Mouse (Mus musculus) c-Kit-positive CD71-positive TER-119-positive erythroid progenitor cells, embryonic 14.5 days (primary cell): Measurements from ENCODE around the gene Gpr85.

Source experiments
- DNase-seq: peaks from one replicate; pipeline ENCODE4 v3.0.0-alpha.2; 2013; ENCODE audit warnings: low spot score

Gene Gpr85

DNA sequence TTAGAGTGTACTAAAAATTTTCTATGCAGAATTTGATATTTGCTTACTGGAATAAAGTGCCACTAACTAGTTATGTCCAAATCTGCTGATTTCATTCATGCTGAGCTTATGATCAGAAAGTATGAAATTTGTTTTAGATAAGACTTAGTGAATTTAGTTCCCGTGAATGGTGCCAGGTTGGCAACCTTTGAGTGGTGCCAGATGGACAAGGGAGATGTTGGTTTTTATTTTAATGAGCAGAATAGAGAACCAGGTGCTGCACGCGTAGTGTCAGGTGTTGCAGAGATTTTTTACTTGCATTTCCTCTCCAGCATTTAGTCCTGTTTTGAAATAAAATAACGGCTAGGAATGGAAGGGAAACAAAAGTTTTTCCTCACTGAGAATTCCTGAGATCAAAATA is 27.6 kb downstream of the Gpr85 start:
- no peak for DNase-seq

DNA sequence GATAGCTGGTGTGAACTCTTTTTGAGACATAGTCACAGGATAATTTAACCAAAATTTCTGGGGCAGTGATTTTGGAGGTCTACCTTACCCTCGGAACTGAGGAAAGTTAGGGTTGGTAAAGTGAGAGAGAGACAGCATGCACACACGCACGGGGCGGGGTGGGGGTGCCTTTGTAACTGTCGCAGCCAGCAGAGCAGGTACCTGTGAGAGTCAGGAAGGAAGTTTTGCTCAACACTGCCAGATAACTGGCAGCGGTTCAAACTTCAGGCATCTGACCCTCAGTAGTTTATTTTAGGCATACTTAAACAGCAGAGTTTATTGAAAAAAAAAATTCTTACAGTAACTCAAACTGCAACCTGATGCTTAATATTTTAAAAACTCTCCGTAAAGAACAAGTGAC is 39.7 kb downstream of the Gpr85 start:
- no peak for DNase-seq

DNA sequence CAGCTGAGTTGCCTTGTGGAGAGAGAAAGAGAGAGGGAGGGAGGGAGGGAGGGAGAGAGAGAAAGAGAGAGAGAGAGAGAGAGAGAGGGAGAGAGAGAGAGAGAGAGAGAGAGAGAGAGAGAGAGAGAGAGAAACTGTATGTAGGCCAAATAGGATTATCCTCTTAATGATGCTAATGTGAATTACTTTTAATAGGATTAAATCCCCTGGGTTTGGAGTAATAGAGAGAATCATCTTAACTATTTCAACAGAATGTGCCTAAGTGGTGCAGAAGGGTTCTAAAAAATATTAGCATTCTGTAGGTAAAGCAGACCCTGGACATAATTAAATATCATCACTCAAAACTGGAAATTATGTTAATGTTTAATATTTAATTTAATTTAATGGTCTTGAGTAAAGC is 42.4 kb downstream of the Gpr85 start:
- DNase-seq: no peak
